Mouse (Mus musculus): ENCODE data around the gene Inpp4b.

- no peak for TF ChIP-seq POLR2A (IDR thresholded peaks at IDR 0.05; ENCODE audit: low read depth, low read length)
- TF ChIP-seq CTCF (IDR thresholded peaks at IDR 0.05; ENCODE audit: borderline replicate concordance, insufficient read depth, low read length): no peak
Measured at GRCm38 (mm10) chr8:81827306-81827913, 485.1 kb downstream of the Inpp4b start.

Data from embryonic fibroblast, embryonic 13.5 days (primary cell).